Mouse (Mus musculus) spleen, postnatal 10 days (tissue): ENCODE measurements around the gene Trim75.
"Not testable (repeated sequence)": the region's sequence is repeated elsewhere in the genome, so short reads cannot be mapped to it uniquely, and the experiment has no call there.

Source experiments
- DNase-seq, 2 experiments: peaks; one replicate each; pipeline ENCODE4 v3.0.0; 2021 to 2022; ENCODE audit warnings: low spot score in 2 of 2

Gene Trim75

GRCm38 (mm10) chr8:64987731-64988130 is at the start of gene Trim75:
TSS of gene Trim75 (minus strand) at chr8:64987831.
- no peak for DNase-seq

- no peak for DNase-seq
Measured at GRCm38 (mm10) chr8:65037117-65037533, 49.5 kb upstream of the Trim75 start, which contains the start of gene Apela. TSS of gene Apela (minus strand) at chr8:65037336.

- no peak for DNase-seq
Measured at GRCm38 (mm10) chr8:65034136-65034535, 46.5 kb upstream of the Trim75 start.

- DNase-seq = no peak
Measured at GRCm38 (mm10) chr8:65033056-65033455, 45.4 kb upstream of the Trim75 start.

- no peak for DNase-seq
Measured at GRCm38 (mm10) chr8:65032107-65032506, 44.5 kb upstream of the Trim75 start.

- no peak for DNase-seq
Measured at GRCm38 (mm10) chr8:65030735-65031485, 43.3 kb upstream of the Trim75 start.

GRCm38 (mm10) chr8:65029776-65030175 is 42.1 kb upstream of the Trim75 start:
- DNase-seq = no peak

GRCm38 (mm10) chr8:65028959-65029686 is 41.5 kb upstream of the Trim75 start:
- DNase-seq = no peak

- DNase-seq = peak; percentile 6 to 60
Measured at GRCm38 (mm10) chr8:65022485-65022884, 34.9 kb upstream of the Trim75 start.

GRCm38 (mm10) chr8:65018423-65018822 is 30.8 kb upstream of the Trim75 start, which contains the start of the genes Trim61 and Trim60:
TSS of gene Trim61 (minus strand) at chr8:65018523.
TSS of gene Trim60 (minus strand) at chr8:65018584.
- DNase-seq = no peak

- DNase-seq = not testable (repeated sequence)
Measured at GRCm38 (mm10) chr8:65007616-65008015, 20.0 kb upstream of the Trim75 start.

GRCm38 (mm10) chr8:64998806-64999365 is 11.3 kb upstream of the Trim75 start:
- DNase-seq = no peak

GRCm38 (mm10) chr8:64983150-64983897 is 4.3 kb downstream of the Trim75 start:
- DNase-seq = no peak

GRCm38 (mm10) chr8:64962836-64963235 is 24.8 kb downstream of the Trim75 start:
- no peak for DNase-seq

- no peak for DNase-seq
Measured at GRCm38 (mm10) chr8:64959025-64959424, 28.6 kb downstream of the Trim75 start.

- DNase-seq = no peak
Measured at GRCm38 (mm10) chr8:64952101-64952500, 35.5 kb downstream of the Trim75 start.

- no peak for DNase-seq
Measured at GRCm38 (mm10) chr8:64948371-64948770, 39.3 kb downstream of the Trim75 start.

GRCm38 (mm10) chr8:64947698-64948034 is 40.0 kb downstream of the Trim75 start:
- no peak for DNase-seq

- peak; percentile 98 for DNase-seq
Measured at GRCm38 (mm10) chr8:64946820-64947697, 40.6 kb downstream of the Trim75 start, which contains the start of gene Tmem192. TSS of gene Tmem192 (plus strand) at chr8:64947185.

GRCm38 (mm10) chr8:64946441-64946819 is 41.2 kb downstream of the Trim75 start:
- DNase-seq = no peak

- DNase-seq = no peak
Measured at GRCm38 (mm10) chr8:64945606-64946005, 42.0 kb downstream of the Trim75 start.
